Mouse (Mus musculus): Measurements from ENCODE around the gene Rbm19.

Gene Rbm19

DNA sequence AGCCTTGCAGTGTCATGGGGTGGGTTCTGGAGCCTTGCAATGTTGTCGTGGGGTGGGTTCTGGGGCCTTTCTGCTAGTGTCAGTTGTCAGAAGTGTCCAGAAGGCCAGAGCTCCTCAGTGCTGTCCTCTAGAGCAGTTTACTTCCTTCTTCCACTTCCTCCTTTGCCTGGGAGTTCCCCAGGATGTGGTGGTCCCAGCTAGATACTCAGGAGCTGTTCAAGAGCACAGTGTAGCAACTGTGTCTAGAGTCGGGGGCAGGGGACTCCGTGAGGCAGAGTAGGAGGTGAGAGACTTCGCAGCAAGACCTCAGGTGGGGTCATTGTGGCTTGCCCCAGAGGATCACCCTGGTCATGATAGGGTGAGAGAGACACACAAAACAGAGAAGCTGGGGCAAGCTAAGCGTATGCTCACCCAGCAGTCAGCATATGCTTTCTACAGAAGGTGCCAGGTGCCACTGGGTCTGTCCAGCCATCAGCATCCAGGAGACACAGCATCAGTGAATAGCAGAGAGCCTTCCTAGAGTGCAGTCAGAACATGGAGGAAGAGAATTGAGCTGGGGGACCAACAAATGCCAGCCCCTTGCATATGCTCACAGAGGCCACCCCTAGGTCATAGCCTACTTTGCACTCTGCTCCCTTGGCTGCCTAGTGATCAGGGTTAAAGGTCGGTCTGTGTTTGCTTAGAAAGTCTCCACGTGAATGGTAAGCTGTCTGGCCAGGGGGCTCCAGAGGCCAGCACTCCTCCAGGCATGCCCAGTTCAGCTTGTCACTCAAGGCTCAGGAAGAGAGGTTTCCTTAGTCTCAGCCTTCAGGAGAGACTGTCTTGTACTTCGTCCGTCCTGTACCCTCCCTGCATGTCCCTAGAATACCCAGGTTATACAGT is 49.0 kb downstream of the Rbm19 start:
- DNase-seq (ENCODE audit: low spot score) = peak; percentile 67

DNA sequence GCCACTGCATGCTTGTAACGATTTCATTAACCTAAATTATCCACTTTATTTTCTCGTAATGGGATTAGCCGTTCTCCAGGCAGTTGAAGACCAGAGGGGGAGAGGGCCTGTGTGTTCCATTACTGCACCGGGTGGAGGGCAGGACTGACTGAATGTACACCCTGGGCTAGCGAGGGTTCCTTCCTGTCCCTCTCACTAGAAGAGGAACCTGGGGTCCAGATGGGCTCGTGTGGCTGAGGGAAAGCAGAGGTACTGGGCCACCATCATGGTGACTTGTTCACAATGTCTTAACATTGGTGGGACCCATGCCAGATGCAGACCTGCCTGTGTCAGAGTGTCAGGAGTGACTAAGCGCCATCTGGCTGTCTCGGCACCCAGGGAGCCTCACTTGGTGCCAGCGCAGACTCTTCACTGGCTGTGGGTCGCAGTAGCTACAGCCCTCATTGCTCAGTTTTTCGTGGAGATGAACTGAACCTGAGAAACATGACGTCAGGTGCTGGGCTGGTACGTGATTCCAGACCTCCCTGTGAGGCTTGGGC is 51.6 kb downstream of the Rbm19 start:
- DNase-seq (ENCODE audit: low spot score) = no peak

DNA sequence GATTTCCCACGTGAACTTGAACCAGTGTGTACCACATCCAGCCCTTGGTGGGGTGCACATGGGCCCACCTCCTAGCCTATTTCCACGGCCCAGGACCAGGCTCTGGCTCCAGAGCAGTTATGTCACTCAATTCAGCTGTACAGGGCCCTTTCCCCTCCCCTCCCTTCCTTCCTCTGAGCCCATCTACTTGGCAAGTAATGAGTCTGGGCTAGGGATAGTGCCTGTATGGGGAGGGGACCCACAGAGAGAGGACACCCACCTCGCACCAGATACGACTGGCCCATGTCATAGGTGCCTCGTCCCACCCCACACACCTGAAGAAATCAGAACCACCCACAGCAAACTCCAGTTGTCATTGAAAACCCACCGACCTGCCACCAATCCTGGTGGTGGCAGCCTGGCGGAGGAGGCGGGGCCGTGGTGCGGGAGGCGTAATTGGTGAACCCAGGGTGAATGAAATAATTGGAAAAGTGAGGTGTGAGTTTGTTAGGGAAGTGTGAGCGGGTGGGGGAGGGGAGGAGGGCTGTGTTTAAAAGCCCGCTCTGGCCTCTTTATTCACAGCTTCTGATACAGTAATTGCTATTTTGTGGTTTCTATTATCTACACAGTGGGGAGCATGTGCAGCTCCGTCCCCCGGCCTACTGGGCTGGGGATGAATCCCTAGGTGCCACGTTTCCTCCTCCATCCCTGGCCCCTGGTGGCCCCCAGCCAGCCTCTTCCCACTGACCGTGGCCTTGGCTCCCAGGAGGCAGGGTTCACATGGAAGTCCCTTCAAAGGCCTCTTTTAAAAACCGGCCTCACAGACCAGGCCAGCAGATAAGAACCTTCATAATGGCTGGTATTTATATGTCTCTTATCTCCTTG is 55.8 kb downstream of the Rbm19 start:
- DNase-seq (ENCODE audit: low spot score) = no peak

DNA sequence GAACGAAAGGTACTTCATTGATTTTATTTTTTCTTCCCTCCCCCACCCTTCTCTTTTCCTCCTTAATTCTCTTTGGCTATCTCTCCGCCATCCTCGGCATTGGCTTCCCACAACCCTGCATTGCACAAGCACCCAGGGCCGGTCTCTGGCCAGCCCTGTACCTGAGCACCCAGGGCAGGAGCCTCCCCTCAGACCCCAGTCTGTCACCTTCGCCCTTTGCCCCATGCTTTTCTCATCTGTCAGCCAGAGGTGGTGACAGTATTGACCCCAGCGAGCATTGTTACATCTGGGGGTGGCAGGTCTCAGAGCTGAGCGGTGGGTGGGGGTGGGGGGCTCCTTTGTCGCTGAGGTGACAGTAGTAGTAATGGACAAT is 56.5 kb downstream of the Rbm19 start:
- DNase-seq (ENCODE audit: low spot score) = no peak

DNA sequence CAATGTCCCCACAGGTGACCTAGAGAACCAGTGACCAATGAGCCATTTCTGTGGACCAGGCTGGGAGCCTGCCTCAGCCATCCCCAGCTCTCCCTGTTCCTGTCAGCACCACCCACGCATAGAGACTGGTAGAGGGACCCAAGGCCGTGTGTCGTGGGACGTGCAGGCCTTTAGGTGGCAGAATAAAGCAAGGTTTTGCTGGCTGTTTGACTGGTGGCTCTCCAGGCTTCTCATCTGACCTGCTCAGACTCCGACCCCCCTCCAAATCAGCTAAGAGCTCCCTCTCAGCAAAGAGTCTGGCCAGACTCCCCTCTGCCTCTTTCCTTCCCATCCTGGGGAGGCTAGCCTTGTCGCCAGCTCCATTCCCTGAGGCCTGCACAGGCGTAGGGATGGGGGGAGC is 58.1 kb downstream of the Rbm19 start:
- no peak for DNase-seq (ENCODE audit: low spot score)

DNA sequence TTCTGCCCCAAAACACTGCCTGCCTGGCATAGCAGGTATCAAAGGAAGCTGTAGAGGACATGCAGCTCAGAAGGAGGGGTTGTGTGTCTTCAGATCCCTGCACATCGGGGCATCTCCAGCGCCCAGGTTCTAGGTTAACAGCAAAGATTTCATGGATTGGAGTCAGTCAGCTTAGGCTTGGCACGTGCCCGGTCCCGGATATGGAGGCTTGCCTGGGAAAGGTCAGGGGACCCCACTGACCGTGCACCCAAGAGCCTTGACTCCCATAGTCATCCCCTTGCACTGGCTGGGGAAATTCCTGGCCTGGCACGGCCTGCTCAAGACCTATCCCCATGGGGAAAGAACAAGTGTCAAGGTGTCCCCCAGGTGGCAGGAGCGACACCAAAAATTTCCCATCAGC is 59.0 kb downstream of the Rbm19 start:
- no peak for DNase-seq (ENCODE audit: low spot score)

DNA sequence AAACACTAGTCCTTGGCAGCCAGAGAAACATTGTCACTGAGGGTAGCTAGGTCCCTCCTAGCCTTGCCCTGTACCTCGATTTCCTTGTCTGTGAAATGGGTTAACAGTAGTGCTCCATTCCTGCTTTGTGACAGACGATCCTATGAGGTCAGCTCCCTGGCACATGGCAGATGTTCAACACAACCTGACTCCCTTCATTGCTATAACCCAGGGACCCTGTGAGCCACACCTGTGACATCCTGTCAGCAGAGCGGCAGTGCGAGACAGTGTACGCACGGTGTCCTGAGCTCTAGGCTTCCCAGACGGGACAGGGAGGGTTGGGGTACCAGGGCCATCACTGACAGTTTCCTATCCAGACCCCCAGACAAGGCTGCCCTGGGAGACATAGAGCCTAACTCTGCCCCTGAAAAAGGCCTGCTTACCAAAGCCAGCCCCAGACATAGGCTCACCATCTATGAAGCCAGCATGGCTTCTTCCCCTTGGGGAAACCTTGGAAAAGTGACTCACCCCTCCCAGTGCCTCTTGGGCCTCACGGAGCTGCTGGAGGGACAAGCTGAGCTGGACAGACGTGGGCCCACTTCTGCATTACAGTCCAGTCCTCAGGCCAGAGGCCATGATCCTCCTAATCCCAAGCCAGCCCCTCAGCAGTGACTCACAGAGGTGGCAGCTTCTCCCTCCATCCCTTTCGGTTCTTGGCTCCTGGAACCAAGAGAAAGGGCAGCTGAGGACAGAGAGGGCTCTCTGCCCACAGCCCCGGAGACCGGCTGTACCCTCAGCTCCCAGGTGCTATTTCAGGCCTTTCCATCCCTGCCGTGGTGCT is 60.2 kb downstream of the Rbm19 start:
- no peak for DNase-seq (ENCODE audit: low spot score)

DNA sequence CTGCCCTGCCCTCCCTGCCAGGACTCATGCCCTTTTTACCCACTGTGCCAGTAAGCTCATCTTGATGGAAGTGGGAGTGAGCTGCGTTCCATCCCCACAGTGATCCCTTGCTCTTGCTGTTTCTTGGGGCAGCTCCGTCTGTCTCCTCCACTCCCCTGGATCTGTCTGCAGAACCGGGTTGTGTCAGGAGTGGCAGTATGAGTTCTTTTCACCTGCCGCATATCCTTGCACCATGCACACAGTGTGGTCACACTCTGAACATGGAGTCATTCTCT is 60.7 kb downstream of the Rbm19 start:
- no peak for DNase-seq (ENCODE audit: low spot score)

DNA sequence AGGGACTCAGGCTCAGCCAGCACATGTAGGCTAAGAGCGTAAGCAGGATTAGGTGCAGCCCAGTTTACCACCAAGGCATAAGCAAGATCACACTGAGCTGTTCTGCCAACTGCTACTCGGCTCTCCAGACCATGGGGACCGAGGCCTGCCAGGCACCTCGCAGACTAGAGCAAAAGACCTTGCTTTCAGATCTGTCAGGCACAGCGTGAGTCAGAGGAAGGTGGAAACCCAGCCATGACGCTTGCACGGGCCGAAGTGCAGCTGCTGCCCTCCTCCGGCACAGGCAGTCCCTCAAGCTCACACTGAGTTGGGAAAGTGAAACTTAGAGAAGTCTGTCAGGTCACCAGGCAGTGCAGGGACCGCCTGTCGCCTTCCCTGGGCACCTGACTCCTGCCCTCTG is 63.8 kb downstream of the Rbm19 start:
- no peak for DNase-seq (ENCODE audit: low spot score)

DNA sequence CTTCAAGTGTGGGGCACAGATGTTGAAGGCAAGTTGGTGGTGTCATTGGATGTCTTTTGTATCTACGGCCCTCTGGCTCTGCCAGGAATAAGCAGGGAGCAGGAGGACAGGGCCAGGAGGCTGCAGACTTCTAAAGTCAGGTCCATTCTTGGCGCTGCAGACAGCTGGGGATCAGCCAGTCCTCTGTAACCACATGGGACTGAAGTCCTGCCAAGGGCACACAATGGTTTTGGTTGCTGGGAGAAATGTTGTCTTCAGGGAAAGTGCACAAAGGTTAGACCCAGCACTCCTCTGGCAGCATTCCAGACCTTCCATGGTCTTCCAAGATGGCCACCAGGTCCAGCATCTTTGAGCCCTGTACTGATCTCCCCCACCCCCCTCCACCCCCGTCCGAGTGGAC is 65.1 kb downstream of the Rbm19 start:
- no peak for DNase-seq (ENCODE audit: low spot score)

DNA sequence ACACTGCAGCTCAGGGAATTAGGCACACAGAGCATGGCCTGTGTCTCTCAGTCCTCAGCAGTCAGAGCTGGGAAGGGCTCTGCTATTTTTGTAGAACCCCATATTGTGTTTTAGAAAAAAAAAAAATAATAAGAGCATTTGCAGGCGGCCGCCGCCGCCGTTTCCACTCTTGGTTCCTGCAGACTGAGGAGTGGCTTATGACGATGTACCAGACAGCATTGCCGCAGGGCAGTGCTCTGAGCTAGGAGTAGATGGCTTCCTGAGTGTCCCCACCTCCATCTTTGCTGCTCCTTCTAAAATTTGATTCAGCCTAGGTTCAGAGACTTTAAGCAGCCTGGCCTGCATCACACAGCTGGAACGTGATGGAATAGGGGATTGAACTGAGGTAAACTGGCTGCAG is 67.1 kb downstream of the Rbm19 start:
- DNase-seq (ENCODE audit: low spot score) = no peak

DNA sequence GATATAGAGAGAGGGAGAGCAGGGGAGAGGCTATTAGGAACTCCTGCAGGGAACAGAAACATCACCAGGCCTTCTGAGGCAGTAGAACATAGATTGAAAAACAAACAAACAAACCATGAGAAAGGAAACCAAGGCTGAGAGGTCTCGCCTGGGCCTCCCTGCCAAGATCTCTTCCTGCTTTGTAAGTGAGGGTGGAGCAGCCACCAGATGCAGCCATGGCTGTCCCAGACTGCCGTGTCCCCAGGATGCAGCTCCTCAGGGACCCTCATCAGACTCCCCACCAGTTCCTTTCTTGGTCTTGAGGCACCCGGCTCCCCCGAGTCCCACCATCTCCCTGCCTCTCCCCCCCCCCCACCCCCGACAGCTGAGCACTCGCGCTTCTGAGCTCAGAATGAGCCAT is 67.5 kb downstream of the Rbm19 start:
- DNase-seq (ENCODE audit: low spot score) = no peak

DNA sequence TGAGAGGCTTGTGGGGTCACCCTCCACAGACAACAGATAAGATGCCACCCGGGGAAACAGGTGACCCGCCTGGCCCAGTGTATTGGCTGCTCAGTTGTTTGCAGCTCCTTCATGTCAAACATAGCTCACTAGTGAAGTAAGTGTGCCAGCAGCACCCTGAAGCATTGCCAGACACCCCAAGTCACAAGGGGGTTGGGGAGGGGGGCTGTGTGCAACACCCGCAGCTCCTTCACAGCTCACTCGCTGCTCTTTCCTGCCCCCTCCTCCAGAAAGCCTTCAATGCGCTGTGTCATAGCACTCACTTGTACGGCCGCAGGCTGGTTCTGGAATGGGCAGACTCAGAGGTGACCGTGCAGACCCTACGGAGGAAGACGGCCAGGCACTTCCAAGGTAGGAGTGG is 69.7 kb downstream of the Rbm19 start:
- DNase-seq (ENCODE audit: low spot score) = no peak

DNA sequence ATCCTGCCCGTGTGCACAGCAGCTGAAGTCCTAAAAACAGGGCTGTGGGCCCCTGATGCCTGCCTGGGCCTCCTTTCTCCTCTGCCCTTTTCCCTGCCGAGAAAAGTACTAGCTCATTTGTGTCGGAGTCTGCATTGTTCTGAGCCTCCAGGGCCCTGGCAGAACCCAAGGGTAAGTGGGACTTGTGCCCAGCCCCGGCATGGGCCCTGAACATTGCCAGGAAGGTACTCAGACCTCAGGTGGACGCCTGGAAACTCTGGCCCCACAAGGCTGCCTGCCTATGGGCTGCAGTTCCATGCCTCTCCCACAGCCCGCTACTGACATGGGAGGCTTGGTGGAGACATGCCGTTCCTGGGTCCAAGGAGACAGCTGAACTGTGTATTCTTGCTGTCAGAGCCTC is 72.3 kb downstream of the Rbm19 start:
- no peak for DNase-seq (ENCODE audit: low spot score)

DNA sequence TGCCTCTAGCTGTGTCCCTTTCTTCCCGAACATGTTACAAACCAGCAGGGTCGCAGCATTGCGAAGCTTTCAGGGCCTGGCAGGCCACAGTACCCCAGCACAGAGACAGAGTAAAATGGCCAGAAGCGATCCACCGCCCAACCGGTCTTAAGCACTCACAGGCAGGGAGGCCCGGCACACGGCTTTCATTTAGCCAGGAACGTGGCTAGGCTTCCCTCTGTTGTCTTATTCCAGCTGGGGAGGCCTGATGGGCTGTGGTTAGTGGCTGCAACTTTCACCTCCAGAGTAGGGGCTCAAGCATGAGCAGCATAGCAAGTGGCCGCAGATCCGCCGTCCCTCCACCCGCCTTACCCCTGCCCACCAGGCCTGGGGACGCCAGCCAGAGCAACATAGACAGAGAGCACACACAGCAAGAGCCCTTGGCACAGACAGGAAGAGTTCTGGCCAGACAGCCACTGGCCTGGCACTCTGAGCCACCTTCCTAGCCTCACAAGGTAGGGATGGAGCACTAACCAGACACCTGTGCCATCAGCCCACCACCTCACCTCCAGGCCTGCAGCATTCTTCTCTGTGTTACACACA is 73.8 kb downstream of the Rbm19 start:
- DNase-seq (ENCODE audit: low spot score) = no peak

DNA sequence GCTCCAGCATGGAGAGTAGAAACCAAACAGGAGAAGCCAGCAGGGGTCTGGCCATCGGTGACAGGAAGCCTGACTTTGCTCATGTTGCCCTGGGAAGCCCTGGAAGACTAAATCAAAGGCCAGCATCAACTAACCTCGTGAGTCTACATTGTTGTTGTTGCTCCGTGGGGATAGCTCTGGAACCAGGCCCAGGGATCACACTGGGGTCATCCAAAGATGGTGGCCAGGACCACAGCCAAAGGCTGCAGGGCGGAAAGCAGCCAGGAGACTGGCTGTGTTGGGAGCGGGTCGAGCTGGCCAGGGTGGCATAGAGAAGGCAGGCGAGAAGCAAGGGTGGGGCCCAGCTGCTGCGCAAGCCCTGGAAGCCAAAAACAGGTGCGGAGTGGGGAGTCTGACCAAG is 75.4 kb downstream of the Rbm19 start:
- no peak for DNase-seq (ENCODE audit: low spot score)

DNA sequence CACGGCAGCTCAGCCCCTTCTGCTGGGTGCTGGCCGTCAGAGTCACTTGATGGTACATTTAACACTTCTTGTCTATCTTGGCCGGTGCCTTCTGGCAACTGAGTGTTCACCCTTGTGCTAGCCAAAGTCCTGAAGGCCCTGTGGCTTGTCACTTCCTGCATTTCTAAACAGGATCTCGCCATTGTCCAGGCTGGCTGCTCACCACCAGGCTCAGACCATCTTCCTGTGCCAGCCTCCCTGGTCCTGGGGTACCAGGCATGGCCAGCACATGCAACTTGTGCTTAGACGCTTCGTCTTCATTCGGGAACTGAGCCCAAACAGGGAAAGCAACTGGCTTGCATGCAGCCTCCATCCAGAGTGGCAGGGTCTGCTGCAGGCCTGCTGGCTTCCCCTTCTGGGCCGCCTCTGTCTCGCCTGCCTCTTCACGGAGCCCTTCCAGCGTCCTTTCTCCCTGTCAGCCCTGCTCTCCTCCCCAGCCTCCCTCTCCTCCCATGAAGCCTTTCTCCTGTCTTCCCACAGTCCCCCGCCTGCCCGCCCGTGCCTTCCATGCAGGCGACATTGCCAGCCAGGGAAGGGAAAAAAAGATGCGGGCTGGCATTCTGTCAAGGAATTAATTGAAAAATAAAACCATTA is 78.2 kb downstream of the Rbm19 start:
- no peak for DNase-seq (ENCODE audit: low spot score)

DNA sequence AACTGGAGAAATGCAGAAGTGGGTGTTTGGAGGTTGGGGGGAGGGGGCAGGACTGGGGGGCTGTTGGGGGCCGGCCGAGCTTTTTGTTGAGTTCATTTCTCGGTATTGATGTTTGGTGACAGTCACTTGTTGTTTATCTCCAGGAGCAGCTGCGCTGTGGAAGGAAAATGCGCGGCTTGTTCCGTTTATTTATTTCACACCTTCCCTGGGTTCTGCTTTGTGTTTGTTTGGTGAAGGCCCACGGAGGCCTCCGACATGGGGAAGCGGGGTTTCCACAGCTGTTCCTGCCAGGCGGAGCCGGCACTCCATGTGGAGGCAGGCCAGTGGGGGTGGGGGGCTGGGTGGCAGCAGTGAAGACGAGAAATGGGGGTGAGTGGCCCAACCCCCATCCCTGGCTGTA is 78.7 kb downstream of the Rbm19 start:
- no peak for DNase-seq (ENCODE audit: low spot score)

DNA sequence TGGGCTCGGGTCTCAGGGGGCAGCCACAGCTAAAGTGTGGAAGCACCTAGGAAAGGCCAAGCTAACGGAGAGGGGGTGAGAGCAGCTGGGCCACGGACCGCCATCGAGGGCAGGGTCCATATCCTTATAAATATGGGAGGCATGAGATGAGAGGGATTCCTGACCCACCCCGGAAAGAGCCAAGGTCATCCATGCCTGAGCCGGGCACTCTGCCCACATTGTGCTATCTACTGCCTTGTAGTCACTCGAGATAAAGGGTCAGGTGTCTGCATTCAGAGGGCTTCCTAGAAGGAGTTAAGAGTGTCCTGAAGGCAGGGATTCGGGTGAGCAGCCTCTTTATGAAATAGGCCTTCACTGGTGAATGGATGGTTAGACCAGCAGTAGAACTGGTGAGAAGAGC is 80.6 kb downstream of the Rbm19 start:
- DNase-seq (ENCODE audit: low spot score) = no peak

DNA sequence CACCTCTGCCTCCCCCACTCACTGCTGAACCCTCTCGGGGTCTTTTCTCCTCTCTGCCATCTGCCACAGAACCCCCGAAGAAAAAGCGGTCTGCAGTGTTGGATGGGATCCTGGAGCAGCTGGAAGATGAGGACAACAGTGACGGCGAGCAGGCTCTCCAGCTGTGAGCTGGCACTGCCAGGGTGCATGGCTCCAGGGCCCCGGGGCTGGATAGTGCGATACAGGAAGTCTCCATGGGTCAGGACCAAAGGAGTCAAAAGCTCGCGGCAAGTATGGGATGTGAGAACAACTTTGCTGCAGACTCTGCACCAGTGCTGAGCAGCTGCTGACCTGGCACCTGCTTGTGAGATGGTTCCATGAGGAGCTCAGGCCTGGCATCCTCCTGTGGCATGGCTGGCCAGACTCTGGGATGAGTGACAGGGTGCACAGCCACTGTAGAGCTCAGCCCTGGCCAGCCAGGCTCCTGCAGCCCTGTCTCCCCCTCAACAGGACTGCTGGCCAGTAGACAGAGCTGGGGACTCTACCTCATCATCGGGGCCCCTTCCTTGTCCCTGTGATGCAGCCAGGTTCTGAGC is 81.6 kb downstream of the Rbm19 start:
- no peak for DNase-seq (ENCODE audit: low spot score)

DNA sequence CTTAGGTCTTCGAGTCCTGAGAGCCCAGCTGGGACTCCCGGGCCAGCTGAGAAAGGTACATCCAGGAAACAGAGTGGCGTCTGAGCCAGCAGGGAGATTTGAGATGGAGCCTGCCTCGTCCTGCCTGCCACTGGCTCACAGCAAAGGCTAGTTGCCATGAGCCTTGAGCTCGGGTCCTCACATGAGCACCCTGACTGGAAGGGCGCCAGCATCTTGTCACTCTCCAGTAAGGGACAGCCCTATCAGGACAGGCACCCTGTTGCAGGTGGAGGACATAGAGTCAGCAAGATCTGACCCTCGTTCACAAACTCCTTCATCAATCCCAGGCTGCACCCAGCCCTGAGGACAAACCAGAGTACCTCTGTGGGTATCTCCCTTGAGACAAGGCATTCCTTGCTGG is 83.6 kb downstream of the Rbm19 start:
- no peak for DNase-seq (ENCODE audit: low spot score)
